Comparison of ENCODE assay signal across 9 mouse cellular contexts in genomic region chr10:75251011-75251410, GRCm38 (mm10). TPM values are rescaled to one million over a fixed set of nuclear protein-coding genes. Genes with fewer than 3 reads are reported as not detected.
A peak's percentile ranks its signal among the peaks of the same experiment; 100 is the strongest.
DNase-seq lines count a peak whose midpoint lies in the region; ATAC-seq and TF ChIP-seq lines count a peak whose summit lies in the region.
"Had no signal": no experiment of that assay in that cellular context is flagged by ENCODE, and none has a peak within 500 bp of the region (broad histone marks: within the 10 kb centered on the region; RNA-seq: fewer than 3 reads in every experiment).

No protein-coding gene starts in this region.

- H3K27me3 ChIP-seq in liver, embryonic 14.5 days (ENCODE audit: control insufficient read depth, insufficient read depth, low read length), result no peaks in the 10 kb centered on the region

- H3K9ac ChIP-seq in liver, embryonic 14.5 days (replicated peaks), result no peak overlapping the region

- H3K4me1 ChIP-seq in liver, embryonic 14.5 days (replicated peaks; ENCODE audit: control insufficient read depth in 2 of 2, insufficient read depth in 2 of 2, low read length in 1 of 2), result no peaks in the 10 kb centered on the region

- 48% methylated on average over 2 of the region's 2 CpGs for WGBS in liver, embryonic 14.5 days (ENCODE audit: insufficient replicate concordance)

- no peak overlapping the region for H3K4me2 ChIP-seq in liver, embryonic 14.5 days (ENCODE audit: low read depth)

- H3K9me3 ChIP-seq in liver, embryonic 14.5 days (ENCODE audit: control insufficient read depth, low read length), result no peaks in the 10 kb centered on the region

- TF ChIP-seq EP300 in liver, embryonic 14.5 days (IDR thresholded peaks at IDR 0.05; ENCODE audit: low read depth), result no peak

- TF ChIP-seq POLR2A in brain, embryonic 14.5 days (IDR thresholded peaks at IDR 0.05; ENCODE audit: borderline replicate concordance, extremely low read depth, insufficient read depth, insufficient read length, poor library complexity, severe bottlenecking), result no peak

- intact Hi-C loops in gastrocnemius, adult 2 months (cut with DNase I), result loop anchor here (2.0 kb wide), 1 partner anchor 68 kb away; no protein-coding TSS in a partner anchor
- intact Hi-C loops in gastrocnemius, postnatal 14 days (cut with DNase I; ENCODE audit: low total_unique reads), result no loop called here

- DNase-seq in gastrocnemius, adult 2 months, result no peak
- no peak for DNase-seq in gastrocnemius, postnatal 14 days
- DNase-seq in liver, embryonic 14.5 days (ENCODE audit: low read depth in 3 of 3, low spot score in 3 of 3), result no peak
- DNase-seq in liver, result no peak
- peak; percentile 66 for DNase-seq in brain, embryonic 14.5 days (ENCODE audit: low read depth)
- peak; percentile 32 for DNase-seq in retina, postnatal 1 day
- DNase-seq in testis, postnatal 10 days (ENCODE audit: low spot score), result no peak
- no peak for DNase-seq in gastrocnemius, postnatal 25 days

- H3K27ac ChIP-seq in gastrocnemius, adult 2 months, result no peak overlapping the region
- no peak overlapping the region for H3K27ac ChIP-seq in liver, embryonic 14.5 days

- peak; percentile 64 for TF ChIP-seq CTCF in gastrocnemius, adult 2 months (IDR thresholded peaks at IDR 0.05)
- peak; percentile 29; the same call in 1 of the 2 replicates for TF ChIP-seq CTCF in liver, embryonic 14.5 days (IDR thresholded peaks at IDR 0.05; ENCODE audit: low read depth)
- peak; percentile 42; the same call in 1 of the 2 replicates for TF ChIP-seq CTCF in brain, embryonic 14.5 days (IDR thresholded peaks at IDR 0.05; ENCODE audit: borderline replicate concordance, extremely low read depth, insufficient read depth, insufficient read length)

- no peak overlapping the region for H3K4me3 ChIP-seq in gastrocnemius, adult 2 months
- no peak overlapping the region for H3K4me3 ChIP-seq in liver, embryonic 14.5 days (ENCODE audit: insufficient read depth in 1 of 2, low read depth in 2 of 2, low read length in 2 of 2)
- H3K4me3 ChIP-seq: myocyte had no signal

- no peak for ATAC-seq in liver, embryonic 14.5 days (ENCODE audit: insufficient read depth)

- no peaks in the 10 kb centered on the region; the same call in none of the 2 replicates for H3K36me3 ChIP-seq in liver, embryonic 14.5 days (replicated peaks; ENCODE audit: control insufficient read depth, insufficient read depth, low read depth)

RNA-seq across cellular contexts. Expression of gene Specc1l, which starts 39.1 kb away (rescaled TPM):
- 10 to 100 TPM; 43.1 to 44.8 TPM for total RNA-seq in gastrocnemius, adult 2 months (2021)
- 10 to 100 TPM; 33.5 TPM for total RNA-seq in gastrocnemius, postnatal 14 days (2021)
- 3.1 and 3.9 TPM in 2 replicates for polyA plus RNA-seq in liver, embryonic 14.5 days (2012; rRNA removed)
- polyA plus RNA-seq in liver, embryonic 14.5 days (2014; fragmentation: Nextera tagmentation; extraction: Ambion mirVana), result 3.1 and 3.4 TPM in 2 replicates
- 28.4 and 42.0 TPM in 2 replicates for polyA plus RNA-seq in brain, embryonic 14.5 days (2012; rRNA removed)
- 10 to 100 TPM; 31.2 to 33.5 TPM for total RNA-seq in gastrocnemius, postnatal 25 days (2021)

Comparison
In these comparisons a context has a peak if more than half of its experiments do, and no peak if none do; other contexts are left out.
1. DNase-seq: peak in brain, embryonic 14.5 days (single experiment) and retina, postnatal 1 day (single experiment); none in gastrocnemius, adult 2 months (single experiment), gastrocnemius, postnatal 14 days (single experiment), liver, embryonic 14.5 days (0 of 3), liver (single experiment), testis, postnatal 10 days (single experiment) and gastrocnemius, postnatal 25 days (single experiment).
2. Peak in every context shown above with its lines, with median percentiles within 50 percentile points of each other: CTCF ChIP-seq.